Mouse (Mus musculus): ENCODE measurements around the gene Hrh3.
A peak's percentile ranks its signal among the peaks of the same experiment; 100 is the strongest.

Hrh3 gene

DNA sequence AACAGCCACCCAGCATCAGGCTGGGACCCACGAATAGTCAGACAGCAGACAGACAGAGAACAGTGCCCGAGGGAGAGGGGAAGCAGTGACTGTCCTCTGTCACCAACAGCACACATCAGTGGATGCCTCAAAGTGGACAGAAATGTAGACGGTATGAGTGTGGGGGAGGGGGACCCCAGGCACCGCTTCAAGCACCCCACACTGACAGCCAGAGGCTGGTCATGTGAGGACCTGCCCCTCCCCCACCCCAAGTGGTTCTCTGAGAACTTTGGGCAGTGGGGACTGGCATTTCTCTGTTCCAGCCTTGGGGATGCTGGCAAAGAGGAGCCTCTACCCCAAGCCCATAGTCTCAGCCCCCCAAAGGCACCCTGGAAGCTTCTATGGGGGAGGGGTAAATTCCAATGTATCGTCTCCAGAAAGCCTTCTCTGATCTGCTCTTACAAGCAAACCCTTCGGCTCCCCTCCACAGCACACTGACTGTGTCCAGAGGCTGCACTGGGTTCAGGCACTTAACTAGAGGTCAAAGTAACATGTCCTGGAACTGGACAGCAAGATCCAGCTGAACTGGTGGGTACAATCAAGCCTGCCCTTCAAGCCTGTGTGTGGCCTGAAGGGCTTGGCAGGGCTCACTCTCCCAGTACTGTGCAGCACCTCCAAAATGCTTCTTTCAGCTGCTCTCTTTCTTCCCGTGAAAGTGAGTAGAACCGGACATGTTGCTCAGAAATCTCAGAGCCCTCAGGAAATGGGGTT, 1.3 kb upstream of the Hrh3 start:
- no peak for DNase-seq (ENCODE audit: low spot score)

DNA sequence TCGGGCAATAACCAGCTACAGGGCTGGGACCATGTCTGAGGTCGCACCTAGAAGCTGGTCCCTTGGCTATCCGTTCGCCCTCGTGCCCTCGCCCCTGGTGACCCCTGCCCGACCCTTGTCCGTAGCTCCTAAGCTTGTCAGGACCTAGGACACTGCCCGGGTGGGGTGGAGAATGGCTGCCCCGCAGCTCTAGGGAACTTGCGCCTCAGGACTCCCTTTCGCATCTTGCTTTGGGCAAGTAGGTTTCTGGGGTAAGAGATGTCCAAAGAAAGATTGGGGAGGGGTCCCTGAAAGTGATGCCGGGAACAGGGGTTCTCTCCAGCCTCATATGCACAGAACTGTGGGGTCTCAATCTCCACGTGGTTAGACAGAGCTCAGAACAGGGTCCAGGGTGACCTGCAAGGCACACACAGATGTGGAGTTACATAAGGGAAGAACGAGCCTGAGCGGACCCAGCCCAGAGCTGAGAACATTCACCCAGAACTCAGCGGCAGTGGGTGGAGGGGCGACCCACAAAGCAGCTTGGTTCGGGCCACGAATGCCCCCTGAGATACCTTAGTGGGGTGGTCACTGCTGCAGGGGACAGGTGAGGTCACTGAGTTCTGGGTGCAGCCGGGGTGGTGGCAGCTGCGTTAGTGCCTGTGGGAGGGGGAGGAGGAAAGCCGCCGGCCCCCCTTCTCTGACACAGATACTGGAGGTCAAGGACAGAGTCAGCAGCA, 530 bp upstream of the Hrh3 start:
- no peak for DNase-seq (ENCODE audit: low spot score)

DNA sequence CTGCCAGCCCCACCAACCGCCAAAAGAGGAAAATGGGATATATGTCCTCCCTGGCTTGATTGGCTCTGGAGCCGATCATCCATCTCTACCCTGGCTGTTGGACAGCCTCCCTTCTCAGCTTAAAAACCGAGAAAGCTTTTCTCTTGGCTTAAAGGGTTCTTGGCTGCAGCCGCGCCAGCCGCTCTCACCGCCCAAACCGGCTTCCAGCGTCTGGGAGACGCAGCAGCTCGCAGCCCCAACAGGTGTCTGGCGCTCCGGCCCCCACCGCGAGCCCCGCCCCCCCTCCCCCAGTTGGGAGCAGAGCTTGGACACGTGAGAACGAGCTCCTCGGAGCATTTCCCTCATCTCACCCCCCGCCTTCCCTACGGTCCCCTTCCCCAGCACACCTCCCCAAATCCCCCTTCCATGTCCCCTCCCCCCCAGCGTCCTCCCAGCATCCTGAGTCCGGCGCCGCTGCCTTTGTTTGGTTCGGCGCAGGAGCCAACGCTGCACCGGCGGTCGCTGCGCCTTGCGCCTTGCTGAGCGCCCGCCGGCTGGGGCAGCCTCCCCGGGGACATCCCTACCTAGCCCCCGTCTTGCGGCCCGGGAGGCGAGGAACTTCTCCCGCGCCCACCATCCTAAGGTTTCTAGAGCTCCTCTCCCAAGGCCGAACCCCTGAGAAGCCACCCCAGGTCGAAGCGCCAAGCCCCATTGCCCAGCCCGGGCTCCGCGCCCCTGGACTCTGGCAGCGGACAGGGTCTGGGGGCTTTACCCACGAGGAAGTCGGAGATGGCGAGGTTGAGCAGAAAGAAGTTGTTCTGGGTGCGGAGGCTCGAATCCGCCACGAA, 924 bp downstream of the Hrh3 start:
- no peak for DNase-seq (ENCODE audit: low spot score)

DNA sequence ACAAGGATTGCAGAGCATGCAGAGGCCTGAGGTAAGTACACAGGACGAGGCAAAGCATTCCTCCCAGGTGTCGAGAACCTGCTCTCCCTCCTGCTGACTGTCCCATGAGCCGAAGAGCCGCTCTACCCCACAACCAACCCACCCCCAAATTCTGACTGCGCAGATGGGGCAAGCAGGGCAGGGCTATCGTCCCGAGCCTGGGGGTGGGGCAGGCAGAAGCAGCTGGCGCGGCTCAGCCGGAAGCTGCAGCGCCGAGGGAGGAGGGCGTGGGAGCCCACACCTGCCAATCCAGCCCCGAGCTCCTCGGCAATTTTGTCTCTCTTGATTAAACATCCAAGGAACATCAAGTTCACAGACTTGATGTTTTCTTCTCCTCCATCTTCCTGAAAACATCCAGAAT, 4.8 kb downstream of the Hrh3 start:
- DNase-seq (ENCODE audit: low spot score): no peak

DNA sequence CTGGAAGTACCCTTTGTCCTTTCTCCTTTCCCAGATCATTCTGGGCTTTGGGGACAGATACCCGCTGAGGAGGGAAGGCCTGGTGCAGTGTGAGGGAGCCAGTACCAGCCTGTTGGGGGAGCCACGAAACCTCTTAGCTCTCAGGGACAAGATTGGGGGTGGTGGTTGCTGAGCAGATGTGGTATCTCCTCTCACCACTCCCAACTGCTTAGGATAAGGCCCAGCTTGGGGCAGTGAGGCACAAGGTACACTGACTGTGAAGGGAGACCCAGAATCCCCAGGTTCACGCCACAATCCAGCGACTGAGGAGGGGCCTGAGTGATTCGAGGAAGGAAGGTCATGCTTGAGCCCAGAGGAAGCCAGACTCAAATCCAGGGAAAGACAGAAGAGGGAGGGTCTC, 6.1 kb downstream of the Hrh3 start:
- no peak for DNase-seq (ENCODE audit: low spot score)

GRCm38 (mm10) chr2:180097585-180097984, 6.7 kb downstream of the Hrh3 start:
- no peak for DNase-seq (ENCODE audit: low spot score)

DNA sequence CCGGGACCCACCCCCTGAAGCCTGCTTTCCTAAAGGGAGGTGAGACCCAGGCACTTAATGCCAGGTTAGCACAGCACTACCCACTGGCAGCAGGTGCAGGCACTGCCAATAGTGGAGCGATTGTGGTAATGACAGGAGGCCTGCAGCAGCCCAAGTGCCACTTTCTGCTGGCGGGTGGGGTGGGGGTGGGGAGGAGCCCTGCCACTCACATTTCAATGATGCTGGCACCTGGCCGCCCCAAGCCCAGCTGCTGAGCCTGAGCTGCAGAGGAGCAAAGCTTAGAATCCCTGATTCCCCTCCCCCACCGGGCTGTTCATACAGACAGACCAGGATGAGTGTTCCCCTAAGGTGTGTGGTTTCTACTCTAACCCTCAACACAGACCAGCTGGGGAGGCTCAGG, 8.6 kb downstream of the Hrh3 start:
- no peak for DNase-seq (ENCODE audit: low spot score)

GRCm38 (mm10) chr2:180090285-180090684, 14.0 kb downstream of the Hrh3 start:
- no peak for DNase-seq (ENCODE audit: low spot score)

DNA sequence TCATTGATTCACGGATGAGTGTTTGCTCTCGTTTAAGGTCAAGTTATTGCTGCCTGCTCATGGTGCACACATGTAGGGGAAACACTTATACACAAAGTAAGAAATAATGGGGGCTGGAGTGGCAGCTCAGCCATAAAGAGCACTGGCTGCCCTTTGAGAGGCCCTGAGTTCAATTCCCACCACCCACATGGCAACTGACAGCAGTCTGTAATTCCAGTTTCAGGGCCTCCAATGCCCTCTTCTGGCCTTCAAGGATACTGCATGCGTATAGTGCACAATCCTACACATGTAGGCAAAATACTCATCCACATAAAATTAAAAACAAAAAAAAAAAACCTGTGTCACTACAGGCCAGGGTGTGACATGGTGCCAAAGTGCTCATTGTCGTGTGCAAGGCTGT, 16.8 kb downstream of the Hrh3 start:
- no peak for DNase-seq (ENCODE audit: low spot score)

- no peak for DNase-seq (ENCODE audit: low spot score)
Measured at GRCm38 (mm10) chr2:180086637-180087027, 17.7 kb downstream of the Hrh3 start.

- DNase-seq (ENCODE audit: low spot score): no peak
Measured at GRCm38 (mm10) chr2:180085926-180086636, 18.2 kb downstream of the Hrh3 start.

DNA sequence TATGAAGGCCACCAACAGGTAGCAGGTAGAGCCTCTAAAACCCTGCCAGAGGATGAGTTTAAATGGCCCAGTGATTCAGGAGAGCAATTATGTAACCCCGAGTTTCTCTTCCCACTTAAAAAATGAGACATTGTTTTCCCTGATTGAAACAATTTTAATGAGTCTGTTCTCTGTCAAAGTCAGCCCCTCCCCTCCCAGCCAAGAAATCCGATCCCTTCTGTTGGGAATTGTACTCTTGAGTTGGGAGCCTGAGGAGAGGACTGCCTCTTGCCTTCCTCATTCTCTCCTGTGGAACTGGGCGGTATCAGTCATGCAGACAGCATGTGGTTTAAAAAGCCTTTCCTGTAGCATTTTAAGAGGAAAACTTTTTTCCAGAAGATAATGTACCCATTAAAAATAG, 19.7 kb downstream of the Hrh3 start:
- DNase-seq (ENCODE audit: low spot score): no peak

DNA sequence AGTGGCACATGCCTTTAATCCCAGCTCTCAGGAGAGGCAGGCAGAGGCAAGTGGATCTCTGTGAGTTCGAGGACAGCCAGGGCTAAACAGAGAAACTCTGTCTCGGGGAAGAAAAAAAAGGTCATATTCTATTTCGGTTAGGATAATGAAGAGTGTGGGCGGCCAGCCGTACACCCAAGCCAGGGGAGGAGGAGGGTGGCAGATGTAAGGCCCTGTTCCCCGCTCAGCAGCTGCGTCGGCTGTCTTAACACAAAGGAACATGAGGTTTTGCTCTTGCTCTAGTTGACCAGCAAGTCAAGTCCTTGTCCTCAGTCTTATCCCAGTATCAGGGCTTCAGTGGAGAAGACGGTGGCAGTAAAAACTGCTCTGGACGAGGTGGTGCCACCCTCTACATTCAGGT, 21.2 kb downstream of the Hrh3 start:
- no peak for DNase-seq (ENCODE audit: low spot score)

DNA sequence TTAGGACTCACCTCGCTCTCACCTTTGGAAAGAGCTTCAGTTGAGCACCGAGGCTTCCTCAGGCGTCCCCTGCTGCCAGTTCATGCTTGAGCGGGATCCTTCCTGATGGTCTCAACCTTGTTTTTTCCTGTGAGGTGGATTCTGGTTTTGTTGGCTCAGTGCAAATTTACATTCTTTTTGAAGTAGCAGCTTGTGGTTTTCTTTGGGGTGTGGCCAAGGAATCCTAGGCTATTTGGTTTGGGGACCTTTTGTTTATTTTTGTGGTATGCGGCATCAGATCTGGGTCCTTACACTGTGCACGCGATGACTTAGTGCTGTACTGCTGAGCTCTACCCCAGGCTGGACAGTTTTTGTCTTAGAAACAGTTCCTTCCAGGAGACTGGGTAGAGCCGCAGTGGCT, 23.6 kb downstream of the Hrh3 start:
- no peak for DNase-seq (ENCODE audit: low spot score)

DNA sequence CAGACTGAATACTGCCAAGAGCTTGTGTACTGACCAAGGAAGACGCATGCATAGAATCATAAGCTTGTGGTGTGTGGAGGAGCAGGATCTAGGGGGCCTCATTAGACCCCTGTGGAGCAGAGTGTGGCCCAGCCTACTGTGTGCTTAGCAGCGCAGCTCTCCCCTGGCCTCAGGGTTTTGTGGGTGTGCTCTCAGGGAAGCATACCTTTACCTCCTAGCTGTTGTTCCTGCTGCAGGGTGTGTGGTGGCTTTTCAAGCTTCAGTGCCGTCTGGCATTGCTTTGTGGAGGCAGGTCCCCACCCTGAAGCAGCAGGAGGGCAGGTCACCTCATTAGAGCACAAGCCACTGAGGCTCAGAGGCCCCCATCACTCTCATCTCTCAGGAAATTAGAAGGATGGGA, 26.7 kb downstream of the Hrh3 start:
- DNase-seq (ENCODE audit: low spot score): no peak

DNA sequence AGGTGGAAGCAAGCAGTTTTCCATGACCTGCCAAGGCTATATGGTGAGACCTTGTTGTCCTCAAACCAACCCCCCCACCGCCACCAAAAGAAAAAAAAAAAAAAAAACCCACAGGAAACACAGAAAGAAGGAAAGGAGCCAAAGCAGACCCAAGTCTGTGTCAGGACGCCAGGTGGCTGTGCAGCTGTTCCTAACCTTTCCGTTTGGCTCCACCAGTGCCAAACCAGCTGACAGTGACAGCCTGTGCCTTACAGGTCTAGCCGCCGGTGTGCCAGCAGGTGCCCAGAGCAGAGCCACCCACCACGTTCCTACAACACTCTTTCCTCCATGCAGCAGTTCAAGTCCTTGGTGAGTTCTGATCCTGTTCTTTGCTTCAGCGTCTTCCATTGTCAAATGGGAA, 31.4 kb downstream of the Hrh3 start:
- no peak for DNase-seq (ENCODE audit: low spot score)

GRCm38 (mm10) chr2:180071671-180072070, 32.6 kb downstream of the Hrh3 start:
- DNase-seq (ENCODE audit: low spot score): no peak

GRCm38 (mm10) chr2:180070481-180071453, 33.5 kb downstream of the Hrh3 start, which contains the start of gene Mtg2:
Gene Mtg2, plus strand, starts transcription at chr2:180070588.
- peak; percentile 88 for DNase-seq (ENCODE audit: low spot score)

DNA sequence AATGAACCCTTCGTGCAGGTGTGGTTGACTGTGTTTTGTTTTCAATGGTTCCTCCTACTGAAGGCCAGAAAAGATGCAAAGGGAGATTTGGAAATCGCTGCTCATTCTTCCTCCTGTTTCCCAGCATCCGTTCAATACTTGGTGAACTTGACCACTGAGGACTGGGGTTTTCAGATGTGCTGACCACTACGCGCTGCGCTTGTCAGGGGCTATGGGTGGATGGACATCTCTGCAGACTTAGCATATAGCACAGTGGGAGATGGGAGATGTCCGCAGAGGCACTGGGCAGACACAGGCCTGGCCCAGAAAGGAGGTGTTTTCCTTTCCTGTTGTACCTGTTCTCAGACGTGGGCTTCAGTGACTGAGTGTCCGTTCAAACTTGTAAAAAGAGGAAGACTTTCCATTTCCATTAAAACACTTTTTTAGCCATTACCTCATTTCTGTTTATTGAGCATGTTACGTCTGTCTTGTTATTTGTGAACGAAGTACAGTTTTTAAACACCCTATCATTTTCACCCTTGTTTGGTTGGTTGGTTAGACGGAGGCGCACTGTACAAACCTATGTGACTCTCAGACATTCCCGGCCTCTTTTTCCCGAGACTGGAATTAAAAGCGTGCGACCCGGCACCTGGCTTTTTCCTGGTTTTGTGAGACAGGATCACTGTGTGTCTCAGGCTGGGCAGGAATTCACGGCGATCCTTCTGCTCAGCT, 34.4 kb downstream of the Hrh3 start:
- DNase-seq (ENCODE audit: low spot score): no peak
